Mouse (Mus musculus) hindbrain, embryonic 13.5 days (tissue): ENCODE measurements around the gene Atg7. TPM values are rescaled to one million over a fixed set of nuclear protein-coding genes. Genes with fewer than 3 reads are reported as not detected.
"Not testable (repeated sequence)": the region's sequence is repeated elsewhere in the genome, so short reads cannot be mapped to it uniquely, and the experiment has no call there.

Experiments
- ATAC-seq: fragments of 200-750 bp; cut with Nextera tagmentation; 2 replicates; pipeline ENCODE4 v1.8.0; 2017; ENCODE audit warnings: moderate TSS enrichment; ENCODE audit not compliant: low FRiP score
- H3K27ac ChIP-seq: fragments of 300-500 bp; sonication (generic); 2 replicates; pipeline ENCODE4 v1.5.1; 2015; ENCODE audit warnings: inconsistent platforms, mild to moderate bottlenecking, moderate library complexity
- H3K27me3 ChIP-seq: fragments of 300-500 bp; sonication (generic); 2 replicates; pipeline ENCODE4 v1.6.1; 2015; ENCODE audit warnings: mild to moderate bottlenecking, inconsistent platforms
- H3K36me3 ChIP-seq: fragments of 300-500 bp; sonication (generic); 2 replicates; pipeline ENCODE4 v1.6.1; 2015; ENCODE audit warnings: mild to moderate bottlenecking, inconsistent platforms
- H3K4me1 ChIP-seq: fragments of 300-500 bp; sonication (generic); replicated peaks from 2 replicates; pipeline ENCODE4 v1.6.1; 2015; ENCODE audit warnings: inconsistent platforms
- H3K4me2 ChIP-seq: fragments of 300-500 bp; sonication (generic); 2 replicates; pipeline ENCODE4 v1.6.1; 2015; ENCODE audit warnings: inconsistent platforms, mild to moderate bottlenecking, moderate library complexity
- H3K4me3 ChIP-seq: fragments of 300-500 bp; sonication (generic); 2 replicates; pipeline ENCODE4 v1.5.1; 2015; ENCODE audit warnings: mild to moderate bottlenecking, inconsistent platforms
- H3K9ac ChIP-seq: fragments of 300-500 bp; sonication (generic); 2 replicates; pipeline ENCODE4 v1.6.1; 2015; ENCODE audit warnings: mild to moderate bottlenecking, inconsistent platforms
- H3K9me3 ChIP-seq: fragments of 300-500 bp; sonication (generic); 2 replicates; pipeline ENCODE4 v1.6.1; 2016; ENCODE audit warnings: inconsistent platforms
- WGBS: fragments of 180-500 bp; shearing (Covaris S2); methylation state at CpG from one replicate; pipeline ENCODE4 v1.1.7; 2015; 5-methylcytosine and 5-hydroxymethylcytosine counted together
- polyA plus RNA-seq: library from polyadenylated mRNA; unstranded; fragments of >200 nt; fragmentation: Nextera tagmentation; extraction: Ambion mirVana; gene quantifications from 2 replicates; pipeline ENCODE4 v1.2.1, GENCODE M21; 2015

Atg7 gene
- polyA plus RNA-seq, 1 experiment from 2014 or later: 18.2 TPM

- 73% methylated on average over 4 of the region's 4 CpGs for WGBS
- H3K27me3 ChIP-seq: no peaks in the 10 kb centered on the region
- H3K9ac ChIP-seq: no peak overlapping the region
- peak overlapping the region; percentile 97 for H3K27ac ChIP-seq
- no peak overlapping the region for H3K4me3 ChIP-seq
- peaks cover 95% of the 10 kb centered on the region for H3K4me1 ChIP-seq
- no peak for ATAC-seq
- no peaks in the 10 kb centered on the region for H3K36me3 ChIP-seq
- H3K9me3 ChIP-seq: no peaks in the 10 kb centered on the region
- no peak overlapping the region for H3K4me2 ChIP-seq
Measured at GRCm38 (mm10) chr6:114880798-114881197, 237.9 kb downstream of the Atg7 start.

- H3K9ac ChIP-seq: peak overlapping the region; percentile 58; the same call in 1 of the 2 replicates
- H3K36me3 ChIP-seq: 0 out of 2 replicates have a peak, but pooled peaks cover 5% of the 10 kb centered on the region
- WGBS: 39% methylated on average over 5 of the region's 5 CpGs
- H3K9me3 ChIP-seq: no peaks in the 10 kb centered on the region
- no peak for ATAC-seq
- H3K4me1 ChIP-seq: peaks cover 95% of the 10 kb centered on the region
- no peaks in the 10 kb centered on the region for H3K27me3 ChIP-seq
- H3K4me3 ChIP-seq: no peak overlapping the region
- H3K4me2 ChIP-seq: peak overlapping the region; percentile 32; the same call in 1 of the 2 replicates
- peak overlapping the region; percentile 97 for H3K27ac ChIP-seq
Measured at GRCm38 (mm10) chr6:114882212-114882611, 239.3 kb downstream of the Atg7 start.

DNA sequence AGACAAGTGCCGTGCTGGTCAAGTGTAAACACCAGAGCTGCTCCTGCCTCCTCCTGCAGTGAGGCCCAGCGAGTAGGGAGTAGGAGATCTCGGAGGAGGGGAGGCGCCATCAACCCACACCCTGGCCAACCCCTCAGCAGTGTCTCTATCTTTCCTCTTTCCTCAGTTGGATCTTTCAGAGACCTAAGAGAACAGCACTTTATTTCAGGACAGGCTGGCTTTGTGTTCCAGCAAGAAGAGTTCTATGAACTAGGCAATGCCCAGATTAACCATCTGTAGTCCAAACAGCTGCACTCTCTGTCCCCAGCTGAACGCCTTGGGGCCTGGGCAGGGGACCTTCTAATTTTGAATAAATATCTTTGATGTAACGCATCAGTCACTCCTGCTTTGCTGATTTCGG, 239.8 kb downstream of the Atg7 start:
- Histone ChIP-seq H3K27me3 (no peaks in the 10 kb centered on the region), H3K9ac (peak overlapping the region; percentile 58; the same call in 1 of the 2 replicates), H3K4me1 (peaks cover 94% of the 10 kb centered on the region), H3K4me3 (no peak overlapping the region), H3K36me3 (0 out of 2 replicates have a peak, but pooled peaks cover 5% of the 10 kb centered on the region), H3K27ac (peak overlapping the region; percentile 97), H3K4me2 (peak overlapping the region; percentile 32), H3K9me3 (no peaks in the 10 kb centered on the region)
- peak; percentile 27; the same call in 1 of the 2 replicates for ATAC-seq
- 13% methylated on average over 7 of the region's 7 CpGs for WGBS

DNA sequence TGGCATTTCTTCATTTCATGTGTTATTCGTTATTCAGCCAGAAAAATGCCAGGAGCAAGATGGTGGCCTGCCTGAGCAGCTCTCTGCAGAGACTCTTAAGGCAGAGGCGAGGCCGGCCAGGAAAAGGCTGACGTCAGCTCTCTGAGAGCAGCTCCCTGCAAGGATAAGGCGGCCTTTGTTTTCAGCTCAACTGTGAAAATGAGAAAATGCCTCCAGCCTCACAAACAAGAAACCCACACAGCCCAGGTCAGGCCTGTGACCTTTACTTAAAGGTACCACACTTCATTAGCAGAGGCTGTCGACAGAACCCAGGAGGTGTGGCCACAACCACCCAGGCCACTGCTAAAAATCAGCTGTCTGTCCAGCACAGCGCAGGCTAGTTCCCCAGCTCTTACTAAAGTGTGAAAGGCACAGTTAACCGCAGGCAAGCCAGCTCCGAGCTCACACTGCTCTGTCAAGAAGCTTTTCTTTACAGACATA, 240.4 kb downstream of the Atg7 start:
- H3K4me2 ChIP-seq: peak overlapping the region; percentile 33
- H3K9me3 ChIP-seq: no peaks in the 10 kb centered on the region
- peak overlapping the region; percentile 97 for H3K27ac ChIP-seq
- H3K9ac ChIP-seq: peak overlapping the region; percentile 67
- no peak overlapping the region for H3K4me3 ChIP-seq
- H3K27me3 ChIP-seq: no peaks in the 10 kb centered on the region
- 0 out of 2 replicates have a peak, but pooled peaks cover 5% of the 10 kb centered on the region for H3K36me3 ChIP-seq
- H3K4me1 ChIP-seq: peaks cover 93% of the 10 kb centered on the region
- WGBS: 2% methylated on average over 9 of the region's 9 CpGs
- peak; percentile 83 for ATAC-seq

DNA sequence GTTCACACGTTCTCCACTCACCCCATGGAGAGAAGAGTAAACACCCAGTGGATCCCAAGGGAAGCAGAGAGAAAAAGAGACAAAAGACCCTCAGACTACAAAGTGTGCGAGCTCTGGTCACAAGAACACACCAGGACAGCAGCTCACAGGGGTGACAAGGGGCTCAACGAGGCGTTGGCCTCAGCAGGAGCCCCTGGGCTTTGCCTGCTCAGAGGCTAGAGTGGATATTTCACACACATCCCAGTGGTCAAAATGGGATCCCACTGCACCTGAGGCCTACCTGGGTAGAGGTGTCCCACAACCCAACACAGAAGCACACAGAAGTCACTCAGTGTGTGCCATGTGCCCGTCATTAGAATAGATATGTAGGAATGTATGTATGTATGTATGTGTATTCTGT, 242.2 kb downstream of the Atg7 start:
- Histone ChIP-seq H3K27ac (peak overlapping the region; percentile 97; the same call in 1 of the 2 replicates), H3K9me3 (no peaks in the 10 kb centered on the region), H3K36me3 (0 out of 2 replicates have a peak, but pooled peaks cover 5% of the 10 kb centered on the region), H3K27me3 (no peaks in the 10 kb centered on the region), H3K4me1 (peaks cover 87% of the 10 kb centered on the region), H3K4me2 (no peak overlapping the region), H3K4me3 (no peak overlapping the region), H3K9ac (no peak overlapping the region)
- WGBS: 72% methylated on average over 5 of the region's 5 CpGs
- no peak for ATAC-seq

GRCm38 (mm10) chr6:114886012-114886411, 243.1 kb downstream of the Atg7 start:
- H3K27me3 ChIP-seq: no peaks in the 10 kb centered on the region
- H3K9me3 ChIP-seq: no peaks in the 10 kb centered on the region
- H3K4me1 ChIP-seq: peaks cover 87% of the 10 kb centered on the region
- no peak overlapping the region for H3K4me3 ChIP-seq
- no peak for ATAC-seq
- no peak overlapping the region for H3K4me2 ChIP-seq
- 92% methylated on average over 6 of the region's 6 CpGs for WGBS
- H3K9ac ChIP-seq: no peak overlapping the region
- 0 out of 2 replicates have a peak, but pooled peaks cover 5% of the 10 kb centered on the region for H3K36me3 ChIP-seq
- no peak overlapping the region for H3K27ac ChIP-seq

DNA sequence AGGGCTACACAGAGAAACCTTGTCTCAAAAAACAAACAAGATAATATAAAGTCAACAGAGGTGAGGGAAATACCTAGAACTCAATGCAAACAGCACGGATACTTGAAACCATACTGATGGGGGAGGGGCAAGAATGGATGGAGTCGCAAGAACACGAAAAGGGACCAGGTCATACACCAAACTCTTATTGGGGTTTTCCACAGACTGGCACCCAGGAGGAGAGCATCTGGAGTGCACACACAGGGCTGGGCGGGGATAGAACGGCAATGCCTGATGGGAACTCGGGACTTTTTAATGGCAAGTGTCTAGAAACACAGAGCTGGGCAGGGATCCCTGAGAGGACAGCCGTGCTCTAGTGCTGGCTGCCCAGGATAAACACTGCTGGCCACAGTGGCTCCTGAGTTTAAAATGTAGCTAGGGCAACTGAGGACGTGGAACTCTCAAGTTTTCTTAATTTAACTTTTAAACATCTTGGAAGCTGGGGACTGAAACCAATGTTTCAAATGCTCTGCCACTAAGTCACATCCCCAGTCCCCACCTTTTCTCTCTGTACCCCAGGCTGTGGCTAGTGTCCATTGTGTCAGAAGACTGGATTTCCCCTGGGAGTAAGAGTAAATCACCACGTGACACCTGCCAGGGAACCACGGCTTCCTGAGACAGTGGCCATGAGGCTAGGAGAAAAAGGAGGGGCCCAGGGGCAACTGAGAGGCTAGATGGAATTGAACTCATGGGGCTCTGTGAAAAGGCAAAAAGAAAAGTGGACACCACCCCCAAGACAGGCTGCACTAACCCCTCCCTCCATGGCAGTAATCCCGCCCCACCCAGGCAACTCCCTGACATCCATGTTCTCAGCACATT, 243.8 kb downstream of the Atg7 start:
- Histone ChIP-seq H3K4me2 (no peak overlapping the region), H3K36me3 (0 out of 2 replicates have a peak, but pooled peaks cover 5% of the 10 kb centered on the region), H3K9ac (no peak overlapping the region), H3K4me1 (peaks cover 87% of the 10 kb centered on the region), H3K27ac (no peak overlapping the region), H3K27me3 (no peaks in the 10 kb centered on the region), H3K9me3 (no peaks in the 10 kb centered on the region), H3K4me3 (no peak overlapping the region)
- no peak for ATAC-seq
- 66% methylated on average over 11 of the region's 11 CpGs for WGBS

DNA sequence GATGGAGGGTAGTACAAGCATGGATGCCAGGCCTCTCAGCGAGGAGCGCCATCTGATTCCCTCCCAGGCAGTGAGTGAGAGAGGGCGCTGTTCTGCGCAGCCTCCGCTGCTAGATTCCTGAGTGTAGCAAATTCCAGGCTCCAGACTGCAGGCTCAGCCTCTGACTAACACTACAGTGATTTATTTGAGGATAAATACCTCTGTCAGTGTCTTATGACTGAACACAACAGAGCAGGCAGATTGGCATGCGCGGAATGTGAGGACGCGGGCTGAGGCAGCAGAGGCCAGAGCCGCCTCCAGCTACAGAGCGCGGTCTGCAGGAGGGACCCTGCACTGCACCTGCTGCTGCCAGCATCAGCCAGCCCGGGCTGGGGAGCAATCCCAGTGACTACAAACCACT, 246.0 kb downstream of the Atg7 start:
- H3K4me2 ChIP-seq: peak overlapping the region; percentile 18
- peak overlapping the region; percentile 77 for H3K27ac ChIP-seq
- no peak overlapping the region for H3K4me3 ChIP-seq
- H3K4me1 ChIP-seq: peaks cover 87% of the 10 kb centered on the region
- no peaks in the 10 kb centered on the region for H3K27me3 ChIP-seq
- 0 out of 2 replicates have a peak, but pooled peaks cover 5% of the 10 kb centered on the region for H3K36me3 ChIP-seq
- H3K9me3 ChIP-seq: no peaks in the 10 kb centered on the region
- ATAC-seq: peak; percentile 67
- WGBS: 5% methylated on average over 13 of the region's 13 CpGs
- peak overlapping the region; percentile 36 for H3K9ac ChIP-seq

GRCm38 (mm10) chr6:114889971-114890370, 247.1 kb downstream of the Atg7 start:
- H3K4me1 ChIP-seq: peaks cover 86% of the 10 kb centered on the region
- not testable (repeated sequence) for H3K9me3 ChIP-seq, H3K9ac ChIP-seq, H3K4me2 ChIP-seq, H3K36me3 ChIP-seq, H3K4me3 ChIP-seq, ATAC-seq, H3K27me3 ChIP-seq
- 49% methylated on average over 3 of the region's 3 CpGs for WGBS
- peak overlapping the region; percentile 72 for H3K27ac ChIP-seq

DNA sequence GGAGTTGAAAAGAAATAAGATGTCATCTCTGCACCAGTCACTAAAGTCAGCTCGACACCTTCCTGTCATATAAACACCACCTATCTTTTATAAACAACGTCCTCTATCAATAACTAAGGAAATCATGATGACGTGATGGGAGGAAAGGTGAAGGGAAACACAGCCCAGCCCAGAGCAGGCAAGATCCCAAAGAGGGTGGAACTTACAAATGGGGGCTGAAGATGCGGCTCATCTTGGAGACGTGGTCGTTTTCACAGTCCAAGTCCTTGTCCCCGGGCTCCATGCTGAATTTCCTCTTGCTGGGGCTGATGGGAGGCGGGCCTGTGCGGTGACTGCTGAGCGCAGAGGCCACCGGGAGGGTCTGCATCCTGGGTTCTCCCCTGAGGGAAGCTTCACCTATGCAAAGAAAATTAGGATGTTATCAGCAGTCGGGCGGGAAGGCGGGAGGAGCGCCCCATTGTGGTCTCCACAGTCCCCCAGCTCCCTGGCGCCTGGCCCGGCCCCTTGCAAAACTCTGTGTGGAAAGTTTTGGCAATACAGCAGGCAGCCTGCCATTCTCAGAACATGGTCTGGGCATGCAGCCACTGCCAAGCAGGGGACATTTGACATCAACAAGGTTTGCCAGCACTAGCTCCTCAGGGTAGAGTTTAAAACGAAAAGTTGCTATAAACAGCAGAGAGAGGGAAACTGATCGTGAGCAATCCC, 247.7 kb downstream of the Atg7 start:
- peak overlapping the region; percentile 72 for H3K27ac ChIP-seq
- no peak; the same call in 1 of the 2 replicates for ATAC-seq

DNA sequence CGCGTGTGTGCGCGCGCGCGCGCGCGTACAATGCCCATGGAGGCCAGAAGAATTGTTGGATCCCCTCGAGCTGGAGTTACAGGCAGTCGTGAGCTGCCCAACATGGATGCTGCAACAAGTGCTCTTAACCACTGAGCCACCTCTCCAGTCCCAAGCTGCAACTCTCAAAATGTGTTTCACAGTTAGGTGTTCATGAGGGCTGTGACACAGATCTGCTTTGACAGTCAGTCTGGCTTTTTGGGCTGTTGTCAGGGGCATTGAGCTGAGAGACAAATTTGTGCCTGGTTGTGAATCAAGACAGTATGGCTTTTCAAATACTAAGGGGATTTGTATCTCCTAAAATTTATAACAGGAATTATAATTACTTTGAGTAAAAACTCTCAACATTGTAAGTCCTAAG, 248.4 kb downstream of the Atg7 start:
- Histone ChIP-seq H3K36me3 (0 out of 2 replicates have a peak, but pooled peaks cover 2% of the 10 kb centered on the region), H3K27me3 (no peaks in the 10 kb centered on the region), H3K4me1 (peaks cover 76% of the 10 kb centered on the region), H3K9ac (no peak overlapping the region), H3K4me2 (no peak overlapping the region), H3K9me3 (no peaks in the 10 kb centered on the region), H3K27ac (peak overlapping the region; percentile 72), H3K4me3 (no peak overlapping the region)
- WGBS: 86% methylated on average over 12 of the region's 12 CpGs
- no peak for ATAC-seq

More for the DNA sequence above, 247.7 kb downstream of the Atg7 start:
- WGBS: 41% methylated on average over 19 of the region's 19 CpGs
- no peak overlapping the region for H3K4me2 ChIP-seq
- peaks cover 82% of the 10 kb centered on the region for H3K4me1 ChIP-seq
- no peak overlapping the region for H3K9ac ChIP-seq
- H3K4me3 ChIP-seq: no peak overlapping the region
- H3K9me3 ChIP-seq: no peaks in the 10 kb centered on the region
- no peaks in the 10 kb centered on the region for H3K27me3 ChIP-seq
- 0 out of 2 replicates have a peak, but pooled peaks cover 7% of the 10 kb centered on the region for H3K36me3 ChIP-seq

DNA sequence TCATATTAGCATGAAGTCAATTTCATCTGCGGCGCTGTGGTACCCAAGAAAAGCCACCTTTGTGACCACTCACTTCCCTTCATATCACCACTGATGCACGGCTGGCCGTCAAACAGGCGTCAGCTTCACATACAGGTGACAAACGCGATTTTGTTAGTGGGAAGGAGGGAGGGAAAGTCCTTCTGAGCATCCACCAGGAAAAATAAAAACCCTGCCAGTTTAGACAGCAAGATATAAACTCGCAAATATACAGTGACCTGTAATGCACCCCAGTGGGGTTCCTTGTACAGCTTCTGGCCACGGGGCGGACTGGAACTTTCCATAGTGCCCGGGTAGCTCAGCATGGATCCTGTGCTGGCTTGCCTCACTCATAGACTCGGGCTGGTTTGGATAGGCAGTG, 248.9 kb downstream of the Atg7 start:
- no peak overlapping the region for H3K4me2 ChIP-seq
- no peak overlapping the region for H3K9ac ChIP-seq

More for the DNA sequence above, 248.9 kb downstream of the Atg7 start:
- Histone ChIP-seq H3K27ac (peak overlapping the region; percentile 61), H3K9me3 (no peaks in the 10 kb centered on the region), H3K36me3 (0 out of 2 replicates have a peak, but pooled peaks cover 2% of the 10 kb centered on the region), H3K4me1 (peaks cover 73% of the 10 kb centered on the region), H3K4me3 (no peak overlapping the region), H3K27me3 (no peaks in the 10 kb centered on the region)
- 52% methylated on average over 12 of the region's 12 CpGs for WGBS
- no peak for ATAC-seq
